Mouse (Mus musculus) bone marrow, adult 2 months (tissue): ENCODE results near the gene Fam76b.

Source experiments
- CTCF ChIP-seq: fragments of 200-500 bp; IDR thresholded peaks from 2 replicates; pipeline ENCODE4 v1.5.1; 2011; ENCODE audit warnings: low read length, control low read depth; ENCODE audit not compliant: control insufficient read depth, insufficient read depth
- POLR2A ChIP-seq: fragments of 200-500 bp; IDR thresholded peaks from 2 replicates; pipeline ENCODE4 v1.6.1; 2011; ENCODE audit warnings: low read depth, mild to moderate bottlenecking, control low read depth, low read length, borderline replicate concordance; ENCODE audit not compliant: control insufficient read depth

- no peak for TF ChIP-seq POLR2A
- TF ChIP-seq CTCF: no peak
Observed at GRCm38 (mm10) chr9:13794302-13794701, 33.2 kb upstream of the Fam76b start.
